Comparison of ENCODE assay signal across 8 mouse cellular contexts in the genomic region with DNA sequence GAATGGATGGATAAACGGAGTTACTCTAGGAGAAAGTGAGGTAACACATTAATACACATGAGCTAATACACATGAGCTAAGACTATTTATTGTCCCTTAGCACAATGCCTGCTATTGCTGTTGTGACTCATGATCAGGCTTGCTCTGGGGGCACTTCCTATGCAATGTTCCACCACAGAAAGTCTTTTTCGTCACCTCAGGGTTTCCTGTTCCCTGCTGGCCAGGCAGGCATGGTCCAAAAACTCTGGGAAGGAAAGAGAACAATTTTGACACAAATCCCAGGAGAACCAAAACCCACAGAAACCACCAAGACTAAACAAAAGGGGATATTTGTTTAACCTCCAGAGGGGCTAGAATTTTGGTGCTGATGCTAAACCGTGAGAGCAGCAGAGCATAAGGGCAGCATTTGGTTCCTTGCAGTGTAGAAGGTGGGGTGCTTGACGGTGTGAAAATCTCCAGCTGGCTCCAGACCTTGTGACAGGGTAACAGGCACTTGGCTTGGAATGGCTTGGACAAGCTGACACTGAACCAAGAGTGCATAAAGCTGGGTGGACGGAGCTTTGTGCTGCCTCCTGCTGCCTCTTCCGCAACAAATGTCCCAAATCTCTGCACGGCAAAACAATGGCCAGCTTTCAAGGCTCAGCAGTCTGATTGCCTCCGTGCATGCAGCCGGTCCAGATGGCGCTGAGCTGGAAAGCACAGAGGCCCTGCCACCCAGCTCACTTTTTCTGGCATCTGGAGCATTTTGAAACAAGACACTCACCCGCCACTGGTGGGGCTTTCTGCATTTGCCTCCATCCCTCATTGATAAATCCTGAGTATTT. TPM values are rescaled to one million over a fixed set of nuclear protein-coding genes. Genes with fewer than 3 reads are reported as not detected.
A peak's percentile ranks its signal among the peaks of the same experiment; 100 is the strongest.
DNase-seq lines count a peak whose midpoint lies in the region; ATAC-seq and TF ChIP-seq lines count a peak whose summit lies in the region.

No protein-coding gene starts in this region.

- peak; percentile 42 for ATAC-seq in forebrain, embryonic 13.5 days
- no peak for ATAC-seq in hindbrain, embryonic 15.5 days (ENCODE audit: low FRiP score, low read depth)
- ATAC-seq in activated CD4-positive, CD25-positive, alpha-beta regulatory T cell, adult 4 months = no peak
- no peak for ATAC-seq in erythroid progenitor cell, adult 5-6 weeks (replicated peaks; ENCODE audit: low FRiP score, poor library complexity, severe bottlenecking)

- no peaks in the 10 kb centered on the region; the same call in 1 of the 2 replicates for H3K36me3 ChIP-seq in forebrain, embryonic 13.5 days (ENCODE audit: poor library complexity, severe bottlenecking)
- H3K36me3 ChIP-seq in hindbrain, embryonic 15.5 days = no peaks in the 10 kb centered on the region
- H3K36me3 ChIP-seq in midbrain, embryonic 10.5 days = peaks cover 6% of the 10 kb centered on the region

- DNase-seq in lung, adult 2 months = no peak
- no peak for DNase-seq in lung, postnatal 25 days (ENCODE audit: low spot score)
- peak; percentile 86 to 90 for DNase-seq in cerebellum, adult 18-20 months
- DNase-seq in midbrain, embryonic 10.5 days (ENCODE audit: low spot score) = peak; percentile 57

- WGBS in lung, adult 2 months = 24% methylated on average over 11 of the region's 11 CpGs
- WGBS in forebrain, embryonic 13.5 days = 12% methylated on average over 11 of the region's 11 CpGs
- 18% methylated on average over 11 of the region's 11 CpGs for WGBS in hindbrain, embryonic 15.5 days
- WGBS in midbrain, embryonic 10.5 days = 18% methylated on average over 11 of the region's 11 CpGs

- 0 out of 2 replicates have a peak, but pooled peaks cover 4% of the 10 kb centered on the region for H3K27me3 ChIP-seq in forebrain, embryonic 13.5 days
- H3K27me3 ChIP-seq in hindbrain, embryonic 15.5 days = no peaks in the 10 kb centered on the region
- no peaks in the 10 kb centered on the region for H3K27me3 ChIP-seq in midbrain, embryonic 10.5 days (ENCODE audit: low read depth, poor library complexity, severe bottlenecking)

- TF ChIP-seq POLR2A in lung, adult 2 months (IDR thresholded peaks at IDR 0.05; ENCODE audit: borderline replicate concordance, extremely low read depth, low read depth, low read length) = no peak

- peak; percentile 10; the same call in 1 of the 2 replicates for TF ChIP-seq CTCF in lung, adult 2 months (IDR thresholded peaks at IDR 0.05; ENCODE audit: insufficient read depth, low read length)

- H3K4me1 ChIP-seq in lung, adult 2 months (ENCODE audit: control insufficient read depth, insufficient read depth, low read length) = peaks cover 5% of the 10 kb centered on the region
- peaks cover 24% of the 10 kb centered on the region for H3K4me1 ChIP-seq in forebrain, embryonic 13.5 days
- peaks cover 20% of the 10 kb centered on the region for H3K4me1 ChIP-seq in hindbrain, embryonic 15.5 days (replicated peaks)
- H3K4me1 ChIP-seq in midbrain, embryonic 10.5 days = peaks cover 26% of the 10 kb centered on the region

- H3K4me3 ChIP-seq in lung, adult 2 months (replicated peaks; ENCODE audit: extremely low read depth, low read depth, low read length) = no peak overlapping the region
- no peak overlapping the region for H3K4me3 ChIP-seq in forebrain, embryonic 13.5 days
- H3K4me3 ChIP-seq in hindbrain, embryonic 15.5 days = no peak overlapping the region
- H3K4me3 ChIP-seq in midbrain, embryonic 10.5 days = peak overlapping the region; percentile 29

- H3K4me2 ChIP-seq in forebrain, embryonic 13.5 days = peak overlapping the region; percentile 26
- H3K4me2 ChIP-seq in hindbrain, embryonic 15.5 days = no peak overlapping the region

- peak overlapping the region; percentile 83 for H3K27ac ChIP-seq in forebrain, embryonic 13.5 days
- H3K27ac ChIP-seq in hindbrain, embryonic 15.5 days (replicated peaks) = peak overlapping the region; percentile 77
- peak overlapping the region; percentile 85 for H3K27ac ChIP-seq in midbrain, embryonic 10.5 days (replicated peaks)

- peak overlapping the region; percentile 21 for H3K9ac ChIP-seq in forebrain, embryonic 13.5 days
- H3K9ac ChIP-seq in hindbrain, embryonic 15.5 days = 0 out of 2 replicates have a peak overlapping the region, but pooled peaks have one; percentile 14

- H3K9me3 ChIP-seq in forebrain, embryonic 13.5 days (replicated peaks) = no peaks in the 10 kb centered on the region
- H3K9me3 ChIP-seq in hindbrain, embryonic 15.5 days = no peaks in the 10 kb centered on the region
- H3K9me3 ChIP-seq in midbrain, embryonic 10.5 days (replicated peaks) = no peaks in the 10 kb centered on the region

RNA-seq across cellular contexts. Expression of a gene that starts 3.6 kb away (rescaled TPM):
- 2.4 and 2.9 TPM in 2 replicates for polyA plus RNA-seq in lung, adult 2 months (2012; rRNA removed)
- polyA plus RNA-seq in forebrain, embryonic 13.5 days (2015; fragmentation: Nextera tagmentation; extraction: Ambion mirVana) = 14.7 and 16.1 TPM in 2 replicates
- 16.1 and 16.4 TPM in 2 replicates for polyA plus RNA-seq in hindbrain, embryonic 15.5 days (2015; fragmentation: Nextera tagmentation; extraction: Ambion mirVana)
- polyA plus RNA-seq in midbrain, embryonic 10.5 days (2016; fragmentation: Nextera tagmentation; extraction: Ambion mirVana) = 16.8 and 18.9 TPM in 2 replicates
- 1 to 10 TPM; 3.5 to 5.4 TPM for polyA plus RNA-seq in activated CD4-positive, CD25-positive, alpha-beta regulatory T cell, adult 4 months (2017; shearing (Covaris generic))
- 2.5 TPM in 1 of 2 replicates, not detected in the other for total RNA-seq in erythroid progenitor cell, adult 5-6 weeks (2015; ENCODE audit: low replicate concordance)
- 2.6 and 4.9 TPM in 2 replicates for total RNA-seq in erythroid progenitor cell, adult 5-6 weeks (2017; ENCODE audit: low replicate concordance)

RNA-seq across cellular contexts. Expression of a gene that starts 6.0 kb away (rescaled TPM):
- 81.8 and 88.0 TPM in 2 replicates for polyA plus RNA-seq in lung, adult 2 months (2012; rRNA removed)
- polyA plus RNA-seq in forebrain, embryonic 13.5 days (2015; fragmentation: Nextera tagmentation; extraction: Ambion mirVana) = 95.9 and 105 TPM in 2 replicates
- 108 and 120 TPM in 2 replicates for polyA plus RNA-seq in hindbrain, embryonic 15.5 days (2015; fragmentation: Nextera tagmentation; extraction: Ambion mirVana)
- 111 and 123 TPM in 2 replicates for polyA plus RNA-seq in midbrain, embryonic 10.5 days (2016; fragmentation: Nextera tagmentation; extraction: Ambion mirVana)
- polyA plus RNA-seq in activated CD4-positive, CD25-positive, alpha-beta regulatory T cell, adult 4 months (2017; shearing (Covaris generic)) = 10 to 100 TPM; 15.6 to 26.7 TPM
- 5.4 and 8.3 TPM in 2 replicates for total RNA-seq in erythroid progenitor cell, adult 5-6 weeks (2015; ENCODE audit: low replicate concordance)
- total RNA-seq in erythroid progenitor cell, adult 5-6 weeks (2017; ENCODE audit: low replicate concordance) = 2.6 and 5.0 TPM in 2 replicates

RNA-seq across cellular contexts. Expression of a gene that starts 11.7 kb away (rescaled TPM):
- 5.2 and 6.7 TPM in 2 replicates for polyA plus RNA-seq in lung, adult 2 months (2012; rRNA removed)
- 2.8 and 6.0 TPM in 2 replicates for polyA plus RNA-seq in forebrain, embryonic 13.5 days (2015; fragmentation: Nextera tagmentation; extraction: Ambion mirVana)
- 6.8 and 9.8 TPM in 2 replicates for polyA plus RNA-seq in hindbrain, embryonic 15.5 days (2015; fragmentation: Nextera tagmentation; extraction: Ambion mirVana)
- polyA plus RNA-seq in midbrain, embryonic 10.5 days (2016; fragmentation: Nextera tagmentation; extraction: Ambion mirVana) = 0.54 and 1.2 TPM in 2 replicates
- 1 to 10 TPM in 1 of 2 experiments, under 1 TPM in 1; 0.34 to 1.4 TPM for polyA plus RNA-seq in activated CD4-positive, CD25-positive, alpha-beta regulatory T cell, adult 4 months (2017; shearing (Covaris generic))
- total RNA-seq in erythroid progenitor cell, adult 5-6 weeks (2015; ENCODE audit: low replicate concordance) = not detected in 2 replicates
- not detected in 2 replicates for total RNA-seq in erythroid progenitor cell, adult 5-6 weeks (2017; ENCODE audit: low replicate concordance)

RNA-seq across cellular contexts. Expression of a gene that starts 12.7 kb away (rescaled TPM):
- polyA plus RNA-seq in lung, adult 2 months (2012; rRNA removed) = 38.7 and 40.9 TPM in 2 replicates
- 15.9 and 19.7 TPM in 2 replicates for polyA plus RNA-seq in forebrain, embryonic 13.5 days (2015; fragmentation: Nextera tagmentation; extraction: Ambion mirVana)
- polyA plus RNA-seq in hindbrain, embryonic 15.5 days (2015; fragmentation: Nextera tagmentation; extraction: Ambion mirVana) = 19.1 and 20.4 TPM in 2 replicates
- polyA plus RNA-seq in midbrain, embryonic 10.5 days (2016; fragmentation: Nextera tagmentation; extraction: Ambion mirVana) = 22.5 and 23.6 TPM in 2 replicates
- 10 to 100 TPM; 13.3 to 16.8 TPM for polyA plus RNA-seq in activated CD4-positive, CD25-positive, alpha-beta regulatory T cell, adult 4 months (2017; shearing (Covaris generic))
- 6.7 and 13.0 TPM in 2 replicates for total RNA-seq in erythroid progenitor cell, adult 5-6 weeks (2015; ENCODE audit: low replicate concordance)
- 3.2 and 4.0 TPM in 2 replicates for total RNA-seq in erythroid progenitor cell, adult 5-6 weeks (2017; ENCODE audit: low replicate concordance)

RNA-seq across cellular contexts. Expression of a gene that starts 25.2 kb away (rescaled TPM):
- polyA plus RNA-seq in lung, adult 2 months (2012; rRNA removed) = 5.7 and 8.2 TPM in 2 replicates
- polyA plus RNA-seq in forebrain, embryonic 13.5 days (2015; fragmentation: Nextera tagmentation; extraction: Ambion mirVana) = 4.7 and 5.9 TPM in 2 replicates
- polyA plus RNA-seq in hindbrain, embryonic 15.5 days (2015; fragmentation: Nextera tagmentation; extraction: Ambion mirVana) = 10.1 and 12.8 TPM in 2 replicates
- polyA plus RNA-seq in midbrain, embryonic 10.5 days (2016; fragmentation: Nextera tagmentation; extraction: Ambion mirVana) = 4.3 TPM in 2 replicates
- polyA plus RNA-seq in activated CD4-positive, CD25-positive, alpha-beta regulatory T cell, adult 4 months (2017; shearing (Covaris generic)) = 1 to 10 TPM; 1.3 to 1.9 TPM
- 3.2 TPM in 1 of 2 replicates, not detected in the other for total RNA-seq in erythroid progenitor cell, adult 5-6 weeks (2015; ENCODE audit: low replicate concordance)
- total RNA-seq in erythroid progenitor cell, adult 5-6 weeks (2017; ENCODE audit: low replicate concordance) = not detected in 2 replicates

Comparison
In these comparisons a context has a peak if more than half of its experiments do, and no peak if none do; other contexts are left out.
1. DNase-seq: peak in cerebellum, adult 18-20 months (2 of 2) and midbrain, embryonic 10.5 days (single experiment); none in lung, adult 2 months (single experiment) and lung, postnatal 25 days (single experiment).
2. Peak in every context shown above with its lines, with median percentiles within 50 percentile points of each other: H3K27ac ChIP-seq.